Mouse (Mus musculus) neutrophil, adult 5-6 weeks (primary cell): Measurements from ENCODE around the gene Ubap1. TPM values are rescaled to one million over a fixed set of nuclear protein-coding genes. Genes with fewer than 3 reads are reported as not detected.

Experiments
- ATAC-seq: fragments of 151-379, 151-347 bp; 2 replicates; pipeline ENCODE4 v1.8.0; 2017; ENCODE audit warnings: mild to moderate bottlenecking, moderate TSS enrichment; ENCODE audit not compliant: insufficient number of reproducible peaks, poor library complexity, low FRiP score, severe bottlenecking; ENCODE audit errors: extremely low read depth
- total RNA-seq: library from RNA; stranded (forward); fragments of 200-1000 nt; gene quantifications from 2 replicates; pipeline ENCODE4 v1.2.3, GENCODE M21; 2017

Ubap1 gene
- total RNA-seq, 1 experiment from 2014 or later = 75.4 TPM

DNA sequence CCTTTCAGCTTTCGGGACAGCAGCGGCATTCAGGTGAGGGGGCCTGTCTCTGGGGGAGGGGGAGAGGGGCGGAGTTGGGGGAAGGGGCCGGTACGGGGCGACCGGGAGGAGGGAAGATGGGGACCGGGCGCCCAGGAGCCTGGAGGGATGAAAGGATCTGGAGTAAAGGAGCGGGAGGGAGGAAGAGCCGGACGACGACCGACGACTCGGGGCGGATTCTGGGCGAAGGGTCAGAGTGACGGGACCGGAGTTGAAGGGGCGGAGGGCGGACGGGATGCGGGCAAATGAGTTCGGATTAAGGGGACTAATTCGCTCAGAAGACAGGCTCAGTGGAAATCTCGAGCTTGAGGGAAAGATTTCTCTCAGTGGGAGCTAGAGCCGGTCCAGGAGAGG, 399 bp downstream of the Ubap1 start:
- ATAC-seq = no peak

DNA sequence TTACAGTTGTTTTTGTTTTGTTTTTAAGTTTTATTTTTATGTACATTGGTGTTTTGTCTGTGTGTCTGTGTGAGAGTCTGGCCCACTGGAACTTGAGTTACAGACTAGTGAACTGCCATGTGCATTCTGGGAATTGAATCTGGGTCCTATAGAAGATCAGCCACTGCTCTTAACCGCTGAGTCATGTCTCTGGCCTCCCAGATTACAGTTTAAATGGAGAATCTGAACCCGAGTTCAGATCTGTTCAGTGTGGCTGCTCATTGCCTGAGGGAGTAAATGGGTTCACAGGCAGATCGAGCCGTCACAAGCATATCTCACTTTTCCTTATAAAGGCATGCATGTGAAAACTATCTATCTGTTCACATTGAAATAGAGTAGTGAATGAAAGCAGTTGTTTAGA, 4.0 kb downstream of the Ubap1 start:
- ATAC-seq = no peak

DNA sequence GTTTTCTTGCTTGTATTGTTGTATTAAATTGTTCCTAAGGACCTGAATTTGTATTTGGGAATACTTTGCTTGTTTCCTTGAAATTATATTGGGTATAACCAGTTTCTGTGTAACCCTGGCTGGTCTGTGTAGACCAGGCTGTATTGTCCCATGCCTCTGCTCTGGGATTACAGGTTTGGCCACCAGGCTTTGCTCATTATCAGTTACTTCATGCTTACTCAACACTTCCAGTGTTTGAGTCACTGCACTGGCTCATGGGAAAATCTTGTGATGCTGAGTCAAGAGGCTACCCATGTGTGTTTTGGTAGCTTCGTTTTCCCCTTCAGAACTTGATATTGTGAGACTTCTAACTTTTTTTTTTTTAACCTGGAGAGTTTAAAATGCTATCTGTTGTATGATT, 4.5 kb downstream of the Ubap1 start:
- ATAC-seq = peak; percentile 52; the same call in 1 of the 2 replicates

DNA sequence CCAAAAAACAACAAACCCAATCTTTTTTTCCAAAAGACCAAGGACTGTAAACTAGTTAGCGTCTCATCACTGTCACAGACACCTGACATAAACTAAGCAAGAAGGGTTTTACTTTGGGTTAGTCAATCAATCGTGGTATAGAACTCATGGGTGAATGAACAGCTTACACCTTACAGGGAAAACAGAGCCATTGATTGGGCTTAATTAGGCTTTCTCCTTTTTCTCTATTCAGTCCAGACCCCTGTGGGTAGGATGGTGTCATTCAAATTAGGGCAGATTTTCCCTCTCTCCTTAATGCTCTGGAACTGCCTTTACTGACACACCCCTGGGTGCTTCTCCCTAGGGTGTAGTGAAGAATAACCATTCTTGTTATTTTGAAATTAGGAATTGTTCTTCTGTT, 8.4 kb downstream of the Ubap1 start:
- no peak for ATAC-seq

DNA sequence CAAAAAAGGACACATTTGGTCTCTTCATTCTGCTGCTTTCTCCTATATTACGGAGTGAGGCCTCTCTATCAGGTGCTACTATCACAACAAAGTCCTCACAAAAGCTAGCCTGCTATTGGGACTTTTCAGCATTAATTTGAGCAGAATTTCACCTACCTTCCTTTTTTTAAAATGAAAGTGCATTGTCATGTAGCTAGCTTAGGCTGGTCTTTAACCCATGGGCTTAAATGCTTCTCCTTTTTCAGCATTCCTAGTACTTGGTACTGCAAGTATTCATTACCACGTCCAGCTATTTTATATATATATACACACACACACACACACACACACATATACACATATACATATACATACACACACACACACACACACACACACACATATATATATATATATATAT, 9.9 kb downstream of the Ubap1 start:
- peak; percentile 41; the same call in 1 of the 2 replicates for ATAC-seq

DNA sequence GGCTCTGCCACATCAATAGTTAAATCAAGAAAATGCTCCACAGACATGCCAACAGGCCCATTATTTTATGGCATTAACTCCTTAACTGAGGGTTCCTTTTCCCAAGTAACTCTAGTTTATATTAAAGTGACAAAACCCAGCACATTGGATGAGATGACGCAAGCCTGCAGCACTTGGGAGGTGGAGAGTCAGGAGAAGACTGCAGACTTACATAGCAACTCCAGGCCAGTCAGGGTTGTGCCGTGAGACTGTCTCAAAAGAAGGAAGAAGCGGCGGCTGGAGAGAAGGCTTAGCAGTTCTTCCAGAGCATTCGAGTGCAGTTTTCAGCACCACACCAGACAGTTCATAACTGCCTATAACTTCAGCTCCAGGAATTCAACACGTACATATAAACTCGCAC, 10.6 kb downstream of the Ubap1 start:
- ATAC-seq = no peak

DNA sequence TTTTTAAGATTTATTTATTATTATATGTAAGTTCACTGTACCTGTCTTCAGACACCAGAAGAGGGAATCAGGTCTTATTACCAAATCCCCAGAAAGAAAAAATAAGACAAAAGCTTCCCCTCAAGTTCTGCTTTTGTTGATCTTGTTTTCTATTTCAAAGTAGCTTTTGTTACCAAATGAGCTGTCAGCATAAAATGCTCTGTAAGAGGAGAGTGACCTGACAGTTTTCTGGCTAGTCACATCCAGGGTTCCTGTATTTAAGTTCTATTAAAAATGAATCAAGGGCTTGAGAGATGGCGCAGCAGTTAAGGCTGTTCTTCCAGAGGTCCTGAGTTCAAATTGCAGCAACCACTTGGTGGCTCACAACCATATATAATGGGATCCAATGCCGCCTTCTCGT, 12.3 kb downstream of the Ubap1 start:
- no peak for ATAC-seq

DNA sequence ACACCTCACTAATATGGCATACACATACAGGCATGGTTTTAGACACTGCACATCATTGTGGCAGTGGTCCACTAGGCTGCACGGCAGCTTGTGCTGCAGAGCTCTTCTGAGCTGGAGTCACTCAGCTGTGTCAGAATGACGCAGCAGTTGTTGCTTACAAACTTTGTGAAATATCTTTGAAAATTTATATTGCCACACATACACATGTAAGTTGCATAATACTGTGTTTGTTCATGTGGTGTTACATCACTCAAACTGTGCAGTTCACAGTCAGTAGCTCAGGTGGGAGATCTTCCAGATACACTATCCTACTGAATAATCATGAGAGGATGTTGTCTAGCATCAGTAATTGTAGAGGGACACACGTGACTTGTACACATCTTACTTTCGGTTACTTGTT, 19.4 kb downstream of the Ubap1 start:
- ATAC-seq = peak; percentile 90

DNA sequence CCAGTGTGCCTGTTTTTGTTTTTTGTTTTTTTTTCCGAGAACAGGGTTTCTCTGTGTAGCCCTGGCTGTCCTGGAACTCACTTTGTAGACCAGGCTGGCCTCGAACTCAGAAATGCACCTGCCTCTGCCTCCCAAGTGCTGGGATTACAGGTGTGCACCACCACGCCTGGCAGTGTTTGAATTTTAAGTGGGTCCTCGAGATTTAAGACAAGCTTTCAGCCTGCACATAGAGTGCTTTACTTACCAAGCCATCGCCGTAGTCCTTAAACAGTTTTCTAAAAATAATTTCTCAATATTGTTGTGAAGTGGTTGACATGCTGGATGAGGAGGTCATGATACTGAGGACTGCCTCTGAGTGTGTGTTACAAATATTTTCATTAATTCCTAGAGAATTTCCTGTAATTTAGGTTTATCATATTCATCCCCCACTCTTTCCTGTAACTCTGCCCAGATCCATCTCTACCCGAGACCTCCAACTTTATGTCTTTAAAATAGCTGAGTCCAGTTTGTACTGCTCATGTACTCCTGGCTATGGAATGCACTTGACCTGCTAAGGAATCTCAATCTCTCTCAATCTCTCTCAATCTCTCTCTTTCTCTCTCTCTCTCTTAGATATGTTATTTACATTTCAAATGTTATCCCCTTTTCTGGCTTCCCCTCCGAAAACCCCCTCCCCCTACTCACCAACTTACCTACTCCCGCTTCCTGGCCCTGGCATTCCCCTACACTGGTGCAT, 21.1 kb downstream of the Ubap1 start:
- no peak for ATAC-seq

DNA sequence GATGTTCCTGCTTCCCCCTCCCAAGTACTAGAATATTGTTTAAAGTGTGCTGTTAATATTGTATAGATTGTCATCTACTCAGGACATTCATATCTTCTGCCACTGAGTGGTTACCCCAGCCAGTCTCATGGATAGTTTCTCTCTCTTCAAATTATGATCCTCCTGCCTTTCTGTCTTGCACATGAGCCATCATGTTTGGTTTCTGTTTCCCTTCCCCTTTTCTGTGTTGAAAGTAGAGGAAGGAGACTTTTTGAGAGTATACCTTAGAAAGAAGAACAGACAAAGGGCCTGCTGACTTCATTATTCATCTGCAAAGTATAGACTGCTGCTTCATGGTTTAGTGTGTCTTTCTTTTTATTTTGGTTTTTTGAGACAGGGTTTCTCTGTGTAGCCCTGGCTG, 28.8 kb downstream of the Ubap1 start:
- peak; percentile 87 for ATAC-seq

DNA sequence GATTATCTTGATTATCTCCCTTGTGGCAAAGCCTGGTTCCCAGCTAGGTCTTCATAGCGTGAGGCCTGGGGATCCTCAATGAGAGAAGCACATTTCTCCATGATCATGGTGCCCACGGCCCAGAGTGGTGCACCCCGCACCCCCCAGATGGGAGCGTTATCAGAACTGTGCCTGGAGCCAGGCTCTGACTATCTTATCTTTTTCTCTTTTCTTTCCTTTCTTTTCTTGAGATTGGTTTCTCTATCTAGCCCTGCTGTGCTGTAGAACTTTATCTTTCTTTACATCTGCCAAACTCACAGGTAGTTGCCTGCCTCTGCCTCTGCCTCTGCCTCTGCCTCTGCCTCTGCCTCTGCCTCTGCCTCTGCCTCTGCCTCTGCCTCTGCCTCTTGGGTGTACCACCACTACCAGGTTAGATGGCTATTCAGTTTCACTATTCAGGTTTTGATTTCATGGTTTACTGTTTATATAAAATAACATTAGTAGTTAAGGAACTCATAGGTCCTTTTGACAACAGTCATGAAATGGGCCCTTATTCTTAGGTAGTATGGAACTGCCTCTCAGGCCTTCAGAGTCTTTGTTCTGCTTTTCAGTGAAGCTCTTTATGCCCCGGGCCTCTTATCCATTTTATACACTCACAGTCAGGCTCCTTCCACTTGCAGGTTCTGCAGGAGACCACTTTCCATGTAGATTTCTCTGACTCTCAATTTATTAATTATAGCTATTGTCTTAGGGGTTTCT, 32.6 kb downstream of the Ubap1 start:
- no peak for ATAC-seq

DNA sequence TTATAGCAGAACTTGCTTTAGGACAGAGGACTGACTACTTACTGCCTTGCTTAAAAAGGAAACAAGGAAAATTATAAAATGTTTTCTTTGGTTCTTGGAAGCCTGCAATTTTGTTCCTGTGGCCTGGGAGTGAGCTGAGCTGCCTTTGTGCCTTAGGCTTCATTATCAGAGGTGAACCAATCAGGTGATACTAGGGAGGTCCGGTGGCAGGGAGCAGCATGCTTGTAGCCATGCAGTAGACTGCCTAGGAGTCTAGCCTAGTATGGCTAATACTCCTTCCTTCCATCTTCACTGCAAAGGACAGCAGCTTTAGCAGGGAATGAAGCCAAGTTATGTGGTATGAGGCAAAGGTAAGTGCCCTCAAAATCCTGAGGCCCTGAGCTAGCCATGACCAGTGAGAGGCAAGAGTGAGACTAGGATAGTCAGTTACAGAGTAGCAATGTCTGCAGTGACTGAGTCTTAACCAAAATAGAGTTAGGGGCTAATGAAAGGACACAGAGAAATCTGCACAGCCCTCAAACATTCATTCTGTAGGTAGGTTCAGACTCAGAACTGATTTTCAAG, 37.7 kb downstream of the Ubap1 start:
- ATAC-seq = no peak

DNA sequence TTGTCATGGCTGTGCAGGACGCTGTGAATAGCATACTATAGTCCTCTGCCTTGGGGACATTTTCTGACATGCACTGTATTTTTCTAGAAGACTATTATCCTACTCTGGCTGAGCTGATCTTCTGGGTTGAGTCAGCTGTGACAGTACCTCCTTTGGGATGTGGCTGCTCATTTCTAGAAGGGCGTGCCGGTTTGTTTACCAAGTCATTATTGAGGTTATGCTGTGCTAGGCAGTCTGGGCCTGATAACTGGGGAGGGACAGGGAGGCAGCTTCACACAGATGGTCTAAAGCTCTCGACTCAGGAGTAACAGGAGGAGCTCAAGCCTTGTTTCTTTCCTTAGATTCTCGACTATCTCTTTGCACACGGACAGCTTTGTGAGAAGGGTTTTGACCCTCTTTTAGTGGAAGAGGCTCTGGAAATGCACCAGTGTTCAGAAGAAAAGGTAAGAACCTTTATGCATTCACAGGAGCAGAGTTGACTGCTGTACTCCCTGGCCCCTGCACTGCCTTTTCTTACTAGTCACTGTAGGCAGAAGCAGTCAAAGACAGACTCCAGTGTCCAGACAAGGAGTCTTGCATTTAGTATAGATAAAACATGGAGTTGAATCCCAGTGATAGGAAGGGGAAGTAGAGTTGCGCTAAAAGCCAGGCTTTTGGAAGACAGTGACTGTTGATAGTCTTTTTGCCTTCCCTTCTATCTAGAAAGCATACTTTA, 39.1 kb downstream of the Ubap1 start:
- ATAC-seq = no peak

DNA sequence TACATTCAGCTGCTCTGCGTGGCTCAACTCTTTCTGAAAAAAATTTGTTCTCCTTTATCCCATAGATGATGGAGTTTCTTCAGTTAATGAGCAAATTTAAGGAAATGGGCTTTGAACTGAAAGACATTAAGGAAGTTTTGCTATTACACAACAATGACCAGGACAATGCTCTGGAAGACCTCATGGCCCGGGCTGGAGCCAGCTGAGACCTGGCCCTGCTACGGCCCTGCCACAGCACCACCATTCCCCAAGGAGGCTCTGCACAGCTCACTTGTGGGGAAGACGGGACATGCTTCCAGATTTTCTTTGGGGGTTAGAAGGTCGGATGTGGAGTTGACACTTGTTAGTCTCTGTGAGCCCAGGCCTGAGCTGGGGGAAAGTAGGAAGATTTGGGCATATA, 39.8 kb downstream of the Ubap1 start:
- no peak for ATAC-seq

DNA sequence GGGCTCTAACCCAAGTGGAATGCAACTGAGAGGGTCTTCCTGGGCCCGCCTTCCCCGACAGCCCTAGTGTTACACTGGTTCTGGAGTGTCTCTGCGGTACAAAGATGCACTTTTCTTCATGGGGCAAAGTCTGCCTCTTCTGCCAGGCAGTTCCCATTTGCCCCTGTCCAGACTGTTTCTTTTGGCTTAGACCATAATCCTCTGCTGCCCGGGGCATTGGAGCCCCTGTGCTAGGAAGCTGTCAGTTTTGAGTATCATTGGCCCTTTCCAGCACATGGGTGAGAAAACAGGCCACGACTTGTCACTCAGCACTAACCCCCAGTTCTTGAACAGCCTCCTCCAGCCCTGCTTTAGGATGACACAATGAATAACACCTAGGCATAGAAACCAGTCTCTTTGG, 40.4 kb downstream of the Ubap1 start:
- ATAC-seq = no peak

DNA sequence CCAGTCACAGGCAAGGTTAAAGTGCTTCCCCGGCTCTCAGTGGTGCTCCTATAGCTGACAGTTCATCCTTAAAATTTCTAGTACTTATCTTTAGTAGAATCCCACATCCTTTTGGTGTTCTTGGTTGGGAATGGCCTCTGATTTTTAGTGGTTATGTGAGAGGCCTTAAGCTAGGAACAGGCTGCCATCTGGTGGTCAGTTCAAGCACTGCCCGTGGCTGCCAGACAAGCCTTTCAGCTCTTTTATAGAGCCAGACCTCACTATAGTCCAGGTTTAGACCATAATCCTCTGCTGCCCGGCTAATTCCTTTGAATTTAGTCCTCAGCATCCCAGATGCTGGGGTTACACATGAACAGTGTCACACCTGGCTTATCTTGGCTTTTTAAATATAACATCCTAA, 41.3 kb downstream of the Ubap1 start:
- peak; percentile 64 for ATAC-seq

DNA sequence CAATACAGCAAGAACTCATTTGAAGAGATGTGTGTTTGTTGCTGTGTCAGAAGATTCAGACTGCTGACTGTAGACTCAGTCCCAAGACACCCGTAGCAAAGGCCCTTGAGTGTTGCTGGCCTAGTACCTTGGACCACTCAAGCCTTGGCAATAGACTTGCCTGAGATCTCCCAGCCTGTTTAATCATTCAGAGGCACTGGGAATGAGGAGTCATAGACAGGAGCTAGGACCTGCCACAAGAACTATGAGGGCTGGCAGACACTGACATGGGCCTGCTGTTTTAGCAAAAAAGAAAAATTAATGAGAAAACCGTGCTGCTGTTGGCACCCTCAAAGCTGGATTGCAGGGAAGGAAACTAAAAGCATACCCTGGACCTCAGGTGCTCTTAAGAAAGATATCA, 42.2 kb downstream of the Ubap1 start:
- ATAC-seq = no peak

DNA sequence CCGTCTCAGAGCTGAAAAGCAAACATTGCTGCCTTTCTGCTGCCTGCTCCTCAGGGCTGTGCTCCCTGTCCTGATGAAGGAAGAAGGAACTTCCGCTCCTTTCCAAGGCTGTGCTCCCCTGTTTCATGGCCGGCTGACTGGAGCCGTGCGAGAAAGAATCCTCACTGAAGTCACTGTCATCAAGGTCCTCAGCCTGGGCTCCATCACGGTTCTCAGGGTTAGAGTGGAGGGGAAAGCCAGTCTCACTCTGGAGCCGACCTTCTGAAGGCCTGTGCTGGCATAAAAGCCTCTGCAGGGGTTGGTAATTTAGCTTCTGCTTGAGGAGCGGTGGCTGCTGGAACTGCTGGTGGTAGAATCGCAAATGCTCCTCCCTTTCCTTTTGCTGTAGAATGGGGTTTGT, 45.9 kb downstream of the Ubap1 start:
- no peak for ATAC-seq

DNA sequence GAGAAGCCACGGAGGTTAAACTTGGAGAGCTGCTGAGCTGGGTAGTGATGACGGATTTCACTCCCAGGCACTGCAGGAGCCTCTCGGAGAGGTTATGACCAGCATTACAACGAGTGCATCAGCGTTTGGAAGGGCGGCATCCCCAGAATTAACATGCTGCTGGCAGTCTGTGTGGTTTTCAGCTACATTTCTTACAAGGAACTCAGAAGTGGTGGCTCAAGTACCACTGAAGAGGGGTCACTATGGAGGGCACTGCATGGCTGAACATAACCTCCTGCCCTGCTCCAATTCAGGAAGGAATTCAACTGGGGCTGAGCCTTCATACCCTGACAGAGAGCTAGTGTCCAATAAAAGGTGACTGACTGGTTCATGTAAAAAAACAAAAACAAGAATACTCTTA, 49.6 kb downstream of the Ubap1 start:
- no peak for ATAC-seq

DNA sequence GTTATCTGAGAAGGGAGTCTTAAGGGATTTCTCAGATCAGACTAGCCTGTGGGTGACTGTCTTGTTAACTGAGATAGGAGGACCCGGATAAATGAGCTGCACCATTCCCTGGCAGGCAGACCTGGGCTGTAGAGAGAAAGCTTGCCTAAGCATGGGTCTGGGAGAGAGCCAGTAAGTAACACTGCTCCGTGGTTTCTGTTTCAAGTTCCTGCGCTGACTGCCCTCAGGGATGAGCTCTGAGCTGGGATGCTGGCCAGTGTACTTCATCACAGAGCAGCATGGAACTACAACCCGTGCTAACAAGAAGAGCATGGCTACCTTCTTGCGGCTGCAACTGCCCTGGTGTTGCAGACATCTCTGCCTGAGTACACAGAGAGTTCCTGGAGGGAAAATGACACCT, 51.1 kb downstream of the Ubap1 start:
- no peak for ATAC-seq
